Mouse (Mus musculus) left cerebral cortex, adult 8-10 months (tissue): Measurements from ENCODE around the gene Ctcfl. TPM values are rescaled to one million over a fixed set of nuclear protein-coding genes. Genes with fewer than 3 reads are reported as not detected.

Experiments
- DNase-seq, 2 experiments: peaks; one replicate each; pipeline ENCODE4 v3.0.0; 2022; ENCODE audit warnings: low spot score in 2 of 2
- total RNA-seq, 4 experiments: library from RNA; stranded (reverse); gene quantifications; 2 replicates each; pipeline ENCODE4 v1.2.4; 2022

Ctcfl gene
- total RNA-seq, 4 experiments from 2014 or later, result 0.21 TPM; not detected in 3

- no peak for DNase-seq
Measured at GRCm38 (mm10) chr2:173083712-173084475, 35.4 kb downstream of the Ctcfl start.

GRCm38 (mm10) chr2:173083106-173083505 is 36.2 kb downstream of the Ctcfl start:
- no peak for DNase-seq

GRCm38 (mm10) chr2:173082706-173083105 is 36.6 kb downstream of the Ctcfl start:
- no peak for DNase-seq

GRCm38 (mm10) chr2:173080785-173081241 is 38.5 kb downstream of the Ctcfl start:
- DNase-seq, result peak; percentile 19 to 48

DNA sequence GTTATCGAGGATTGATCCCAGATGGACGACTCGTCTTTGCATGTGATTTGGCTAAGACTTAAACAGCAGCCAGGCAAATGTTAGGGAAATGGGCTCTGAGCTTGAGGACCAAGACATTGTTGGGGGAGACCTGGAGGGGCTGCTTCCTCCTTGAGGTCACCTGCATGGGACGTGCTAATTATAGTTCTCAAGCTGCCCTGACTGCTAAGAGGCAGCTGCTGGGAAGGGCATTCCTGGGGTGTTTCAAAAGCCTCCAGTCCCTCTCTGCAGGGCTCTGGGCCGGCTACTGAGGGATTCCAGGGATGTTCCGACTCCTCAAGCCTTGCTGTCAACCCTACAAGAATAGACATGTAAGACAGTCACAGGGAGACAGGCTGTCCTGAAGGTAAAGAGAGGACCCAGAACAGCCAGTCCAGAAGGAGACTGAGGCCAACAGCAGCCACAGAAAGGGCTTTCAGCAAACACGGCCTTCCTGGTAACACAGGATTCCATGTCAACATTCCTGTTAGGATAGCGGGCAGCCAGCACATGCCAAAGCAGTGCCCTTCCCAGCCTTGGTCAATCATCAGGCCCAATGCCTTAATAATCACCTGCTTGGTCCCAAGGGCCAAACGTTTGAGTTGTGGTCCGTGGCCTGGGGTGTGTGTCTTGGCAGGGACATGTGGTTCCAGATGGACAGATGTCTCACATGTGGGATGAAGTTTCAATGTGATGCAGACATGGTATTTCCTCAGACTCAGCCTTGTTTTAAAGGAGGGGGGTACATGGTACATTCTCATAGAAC is 39.4 kb downstream of the Ctcfl start:
- no peak for DNase-seq

- no peak for DNase-seq
Measured at GRCm38 (mm10) chr2:173076921-173077320, 42.4 kb downstream of the Ctcfl start.

DNA sequence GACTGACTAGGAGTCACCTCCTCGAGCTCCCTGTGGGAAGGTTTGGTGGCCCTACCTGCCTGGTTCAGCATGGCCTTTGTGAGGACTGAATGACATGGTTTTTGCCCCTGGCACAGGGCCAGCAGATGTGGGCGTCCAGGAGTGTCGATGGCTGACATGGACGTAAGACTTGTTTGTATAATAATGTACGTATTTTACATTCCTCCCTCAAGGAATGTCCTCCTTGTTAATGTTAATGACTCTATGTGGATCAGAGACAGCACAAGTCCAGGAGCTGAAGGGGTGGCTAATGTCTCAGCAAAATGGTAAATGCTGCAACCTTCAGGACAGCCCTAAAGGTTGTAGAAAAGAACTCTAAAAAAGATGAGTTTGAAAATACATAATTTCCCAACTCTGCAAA is 45.7 kb downstream of the Ctcfl start:
- no peak for DNase-seq

- no peak for DNase-seq
Measured at GRCm38 (mm10) chr2:173072948-173073347, 46.4 kb downstream of the Ctcfl start.

- no peak for DNase-seq
Measured at GRCm38 (mm10) chr2:173064864-173065263, 54.5 kb downstream of the Ctcfl start.

GRCm38 (mm10) chr2:173063219-173063618 is 56.1 kb downstream of the Ctcfl start:
- no peak for DNase-seq

DNA sequence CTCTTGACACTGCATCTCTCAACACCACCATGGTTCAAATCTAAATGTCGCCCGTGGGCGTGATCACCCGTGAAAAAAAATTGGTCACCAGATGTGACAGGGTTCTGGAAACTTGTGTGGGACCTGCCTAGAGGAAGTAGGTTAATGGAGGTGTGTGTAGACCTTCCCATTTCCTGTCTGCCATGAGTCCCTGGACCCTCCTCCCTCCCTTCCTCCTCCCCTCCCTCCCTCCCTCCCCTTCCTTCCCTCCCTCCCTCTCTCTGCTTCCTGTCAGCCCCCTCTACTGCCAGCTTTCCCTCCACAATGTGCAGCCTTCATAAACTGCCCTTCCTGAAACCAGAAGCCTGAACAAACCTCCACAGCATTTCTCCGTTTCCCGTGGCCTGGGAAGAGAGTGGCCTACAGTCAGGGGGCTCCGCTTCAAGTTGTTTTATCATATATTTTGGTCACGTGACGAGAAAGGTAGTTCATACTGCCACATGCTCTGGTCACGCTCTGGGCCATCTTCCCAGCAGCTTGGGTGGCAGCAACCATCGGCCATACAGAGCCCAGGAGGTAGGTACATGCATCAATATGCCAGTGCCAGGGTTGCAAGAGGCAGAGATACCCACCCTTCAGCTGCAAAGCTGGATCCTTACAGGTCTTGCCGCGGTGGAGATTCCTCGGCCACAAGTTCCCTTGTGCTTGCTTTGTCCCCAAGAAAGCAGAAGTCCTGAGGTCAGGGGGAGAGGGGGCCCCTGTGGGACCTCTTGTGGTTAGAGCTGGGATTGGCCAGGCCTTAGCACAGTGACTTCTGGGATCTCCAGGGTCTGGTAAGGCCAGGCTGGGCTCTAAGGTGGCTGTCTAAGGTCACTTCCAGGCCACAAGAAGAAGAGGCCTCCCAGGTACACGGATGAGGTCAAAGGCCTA is 57.6 kb downstream of the Ctcfl start:
- DNase-seq, result no peak

DNA sequence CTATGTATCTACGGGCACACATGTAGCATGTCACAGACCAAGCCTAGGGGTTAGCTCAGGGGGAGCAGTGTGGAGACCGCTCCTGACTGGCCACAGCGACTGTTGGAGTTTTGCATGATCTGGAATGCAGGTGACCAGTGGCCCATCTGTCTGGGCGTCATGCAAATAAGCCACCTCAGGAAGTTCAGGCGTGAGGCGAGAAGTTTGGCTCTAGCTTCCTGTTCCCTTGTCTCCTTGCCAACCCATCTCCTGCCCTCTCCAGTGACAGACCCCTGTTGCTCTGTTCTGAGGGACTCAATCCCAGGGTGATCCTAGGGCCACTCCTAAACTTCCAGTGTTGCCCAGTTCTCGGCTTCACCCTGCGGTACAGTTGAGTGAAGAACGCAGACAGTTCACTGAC is 58.9 kb downstream of the Ctcfl start:
- no peak for DNase-seq

DNA sequence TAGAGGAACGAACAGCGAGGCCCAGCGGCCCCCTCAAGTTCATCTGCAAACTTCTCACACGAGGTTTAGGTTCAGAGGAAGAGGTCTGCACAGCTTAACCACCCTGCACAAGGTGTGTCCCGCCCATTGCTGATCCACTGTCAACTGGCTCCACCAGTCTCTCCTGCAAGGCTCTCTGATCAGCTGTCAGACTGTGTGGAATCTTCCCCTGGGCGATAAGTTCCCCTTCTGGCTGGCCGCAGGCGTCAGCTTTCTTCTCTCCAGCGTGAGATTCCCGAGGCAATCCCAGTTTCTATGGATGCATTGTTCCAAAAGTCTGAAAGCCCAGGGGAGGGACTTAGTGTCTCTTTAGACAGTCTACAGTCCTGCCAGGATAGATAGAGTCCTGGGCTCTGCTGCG is 61.1 kb downstream of the Ctcfl start:
- no peak for DNase-seq

DNA sequence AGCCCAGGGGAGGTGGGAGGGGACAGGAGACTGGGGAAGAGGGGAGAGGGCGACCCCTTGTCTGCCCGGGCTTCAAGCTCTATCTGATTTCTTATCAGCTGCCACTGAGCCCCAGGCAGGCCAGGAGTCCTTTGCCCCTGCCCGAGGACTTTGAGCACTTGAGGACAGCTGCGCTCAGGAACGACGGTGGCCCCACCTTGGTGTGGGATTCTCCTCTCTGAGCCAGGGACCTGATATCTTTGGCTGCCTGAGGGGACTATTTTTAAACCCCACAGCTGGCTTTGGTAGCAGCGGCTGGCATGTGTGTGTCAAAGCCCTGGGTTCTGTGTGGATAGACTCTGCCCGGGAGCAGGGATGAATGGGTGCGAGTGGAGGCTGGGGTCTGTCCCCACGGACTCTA is 61.7 kb downstream of the Ctcfl start:
- DNase-seq, result no peak

DNA sequence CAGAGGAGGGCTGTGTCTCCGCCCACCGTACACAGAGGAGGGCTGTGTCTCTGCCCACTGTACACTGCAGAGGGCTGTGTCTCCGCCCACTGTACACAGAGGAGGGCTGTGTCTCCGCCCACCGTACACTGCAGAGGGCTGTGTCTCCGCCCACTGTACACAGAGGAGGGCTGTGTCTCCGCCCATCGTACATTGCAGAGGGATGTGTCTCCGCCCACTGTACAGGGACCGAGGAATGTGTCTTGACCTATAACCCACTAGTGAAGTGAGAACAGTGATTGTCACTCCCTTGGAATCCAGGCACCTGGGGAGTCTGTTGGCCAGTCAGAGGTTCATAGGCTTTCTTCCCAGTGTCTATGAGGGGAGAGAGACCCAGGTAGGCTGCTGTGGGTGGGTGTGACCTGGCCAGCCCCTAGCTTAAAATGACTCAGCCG is 62.4 kb downstream of the Ctcfl start:
- no peak for DNase-seq

DNA sequence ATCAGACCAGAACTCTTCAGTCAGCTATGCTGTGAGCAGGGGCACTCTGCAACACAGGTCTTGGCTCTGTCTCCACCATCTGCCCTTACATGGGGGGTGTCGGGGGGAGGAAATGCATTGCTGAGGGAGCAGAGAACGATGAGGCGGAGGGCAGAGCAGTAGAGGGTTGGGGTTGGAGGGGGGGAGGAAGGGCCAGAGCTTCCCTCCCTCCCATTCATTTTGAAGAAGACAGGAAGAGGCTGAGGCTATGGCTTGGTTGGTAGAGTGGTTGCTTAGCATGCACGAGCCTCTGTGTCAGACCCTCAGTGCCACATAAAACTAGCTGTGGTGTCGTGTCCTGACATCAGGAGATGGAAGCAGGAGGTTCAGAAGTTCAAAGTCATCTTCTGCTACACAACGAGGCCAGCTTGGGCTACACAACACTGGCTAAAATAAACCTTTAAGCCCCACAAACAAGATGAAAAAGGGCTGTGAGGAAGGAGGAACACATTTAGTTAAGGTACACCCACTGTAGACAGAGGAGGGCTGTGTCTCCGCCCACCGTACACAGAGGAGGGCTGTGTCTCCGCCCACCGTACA is 62.9 kb downstream of the Ctcfl start:
- no peak for DNase-seq

DNA sequence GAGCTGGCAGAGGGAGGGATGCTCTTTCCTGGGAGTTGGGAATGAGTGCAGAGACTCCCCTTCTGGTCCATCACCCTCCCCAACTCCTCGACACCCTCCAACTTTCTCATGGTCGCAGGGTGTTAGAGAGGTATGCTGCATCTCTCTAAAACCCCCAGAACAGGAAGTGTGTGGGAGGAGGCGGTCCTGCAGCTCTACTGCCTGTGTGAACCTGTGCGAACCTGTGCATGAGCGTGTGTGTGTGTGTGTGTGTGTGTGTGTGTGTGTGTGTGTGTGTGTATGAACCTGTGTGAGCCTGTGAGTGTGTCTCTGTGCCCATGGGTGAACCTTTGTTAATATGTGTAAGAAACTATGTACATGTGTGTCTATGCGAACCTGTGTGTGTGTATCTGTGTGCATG is 65.5 kb downstream of the Ctcfl start:
- no peak for DNase-seq

GRCm38 (mm10) chr2:173052881-173053280 is 66.4 kb downstream of the Ctcfl start:
- DNase-seq, result no peak

- DNase-seq, result no peak
Measured at GRCm38 (mm10) chr2:173050604-173051382, 68.5 kb downstream of the Ctcfl start.

DNA sequence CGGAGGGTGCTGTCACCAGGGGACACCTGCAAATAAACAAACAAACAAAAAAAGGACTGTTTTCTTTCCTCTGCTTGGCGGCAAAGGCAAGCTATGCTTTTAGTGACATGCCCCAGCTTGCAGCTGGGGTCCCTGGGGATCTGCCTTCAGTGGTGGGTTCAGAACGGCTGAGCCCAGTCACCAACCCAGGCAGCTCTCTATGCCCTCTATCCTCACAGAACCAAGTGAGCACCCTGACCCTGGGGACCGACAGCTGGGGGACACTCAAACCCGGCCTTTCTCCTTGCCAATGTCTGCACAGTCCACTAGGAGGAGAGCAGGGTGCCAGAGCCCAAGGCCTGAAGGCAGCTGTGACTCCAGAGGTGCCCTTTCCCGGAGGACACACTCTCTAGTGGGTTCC is 69.5 kb downstream of the Ctcfl start:
- DNase-seq, result no peak
